Mouse (Mus musculus) kidney, adult 2 months (tissue): ENCODE data around the gene Nup35. TPM values are rescaled to one million over a fixed set of nuclear protein-coding genes. Genes with fewer than 3 reads are reported as not detected.

ENCODE experiments used
- DNase-seq: peaks from one replicate; pipeline ENCODE4 v3.0.0; 2021
- H3K27ac ChIP-seq: fragments of 200-500 bp; 2 replicates; pipeline ENCODE4 v1.5.1; 2012; ENCODE audit warnings: low read depth, low read length, control low read depth, inconsistent platforms; ENCODE audit not compliant: insufficient read depth
- H3K27me3 ChIP-seq: fragments of 200-500 bp; replicated peaks from 2 replicates; pipeline ENCODE4 v1.6.1; 2012; ENCODE audit warnings: mild to moderate bottlenecking, moderate library complexity, low read length, inconsistent platforms; ENCODE audit not compliant: control insufficient read depth, insufficient read depth
- H3K36me3 ChIP-seq: fragments of 200-500 bp; 2 replicates; pipeline ENCODE4 v1.6.1; 2012; ENCODE audit warnings: mild to moderate bottlenecking, moderate library complexity, low read length, inconsistent platforms; ENCODE audit not compliant: control insufficient read depth, insufficient read depth
- H3K4me1 ChIP-seq: fragments of 200-500 bp; 2 replicates; pipeline ENCODE4 v1.6.1; 2011; ENCODE audit warnings: low read length; ENCODE audit not compliant: control insufficient read depth, insufficient read depth
- H3K4me3 ChIP-seq: fragments of 200-500 bp; 2 replicates; pipeline ENCODE4 v1.5.1; 2011; ENCODE audit warnings: mild to moderate bottlenecking, low read depth, low read length, control low read depth; ENCODE audit not compliant: insufficient read depth
- CTCF ChIP-seq: fragments of 200-500 bp; conservative IDR thresholded peaks from 2 replicates; pipeline ENCODE4 v1.5.1; 2011; ENCODE audit warnings: low read depth, mild to moderate bottlenecking, control low read depth, low read length, moderate library complexity, mixed read lengths; ENCODE audit not compliant: insufficient read depth, insufficient read length
- POLR2A ChIP-seq: fragments of 200-500 bp; IDR thresholded peaks from one replicate; pipeline ENCODE4 v1.6.1; 2011; ENCODE audit warnings: low read depth, low read length, control low read depth
- WGBS: fragments of 180-500 bp; shearing (Covaris S2); methylation state at CpG from one replicate; pipeline ENCODE4 v1.1.7; 2018; 5-methylcytosine and 5-hydroxymethylcytosine counted together
- polyA plus RNA-seq: library from polyadenylated mRNA; depleted of rRNA; stranded (reverse); fragments of >200 nt; gene quantifications from 2 replicates; pipeline ENCODE4 v1.2.3, GENCODE M21; 2012; rRNA removed

Gene Nup35
- 20.5 and 22.0 TPM in 2 replicates for polyA plus RNA-seq

GRCm38 (mm10) chr2:80616854-80617737 is at the start of gene Nup35, which contains the start of gene Dusp19:
Gene Nup35 (plus strand): TSS chr2:80617236.
Gene Dusp19 (plus strand): TSS chr2:80617045.
- DNase-seq: peak; percentile 98
- Histone ChIP-seq H3K27me3 (no peaks in the 10 kb centered on the region), H3K4me1 (peaks cover 2% of the 10 kb centered on the region; the same call in 1 of the 2 replicates), H3K36me3 (no peaks in the 10 kb centered on the region), H3K4me3 (peak within 1 kb of the TSS; percentile 99), H3K27ac (peak within 1 kb of the TSS; percentile 67)
- TF ChIP-seq CTCF (no peak), POLR2A (peak; percentile 91)
- under 1% methylated on average over 21 of the region's 21 CpGs for WGBS

GRCm38 (mm10) chr2:80567411-80567810 is 49.6 kb upstream of the Nup35 start:
- H3K27ac ChIP-seq: no peak overlapping the region
- H3K27me3 ChIP-seq: no peaks in the 10 kb centered on the region
- 0 out of 2 replicates have a peak, but pooled peaks cover 3% of the 10 kb centered on the region for H3K4me1 ChIP-seq
- H3K36me3 ChIP-seq: no peaks in the 10 kb centered on the region; the same call in 1 of the 2 replicates
- 71% methylated on average over 4 of the region's 4 CpGs for WGBS
- TF ChIP-seq CTCF (no peak), POLR2A (no peak)
- no peak for DNase-seq
- no peak overlapping the region for H3K4me3 ChIP-seq

GRCm38 (mm10) chr2:80570656-80571055 is 46.4 kb upstream of the Nup35 start:
- TF ChIP-seq POLR2A (no peak), CTCF (no peak)
- Histone ChIP-seq H3K36me3 (no peaks in the 10 kb centered on the region; the same call in 1 of the 2 replicates), H3K27ac (no peak overlapping the region), H3K4me3 (no peak overlapping the region), H3K4me1 (peaks cover 9% of the 10 kb centered on the region), H3K27me3 (no peaks in the 10 kb centered on the region)
- DNase-seq: no peak
- WGBS: 46% methylated on average over 4 of the region's 4 CpGs

GRCm38 (mm10) chr2:80577286-80577685 is 39.8 kb upstream of the Nup35 start:
- whole genome bisulfite sequencing: 89% methylated on average over 1 of the region's 1 CpGs
- H3K4me3 ChIP-seq: no peak overlapping the region

GRCm38 (mm10) chr2:80579253-80579891 is 37.7 kb upstream of the Nup35 start:
- 22% methylated on average over 6 of the region's 6 CpGs for WGBS
- Histone ChIP-seq H3K27ac (no peak overlapping the region; the same call in 1 of the 2 replicates), H3K4me3 (peak overlapping the region; percentile 31; the same call in 1 of the 2 replicates), H3K4me1 (peaks cover 20% of the 10 kb centered on the region), H3K36me3 (no peaks in the 10 kb centered on the region), H3K27me3 (no peaks in the 10 kb centered on the region)
- no peak for TF ChIP-seq CTCF
- no peak for TF ChIP-seq POLR2A
- peak; percentile 13 for DNase-seq

More at GRCm38 (mm10) chr2:80577286-80577685, 39.8 kb upstream of the Nup35 start:
- Histone ChIP-seq H3K4me1 (peaks cover 23% of the 10 kb centered on the region), H3K27ac (no peak overlapping the region), H3K27me3 (no peaks in the 10 kb centered on the region), H3K36me3 (no peaks in the 10 kb centered on the region)
- peak; percentile 68 for DNase-seq
- TF ChIP-seq POLR2A: no peak
- TF ChIP-seq CTCF: no peak

- H3K27ac ChIP-seq: peak overlapping the region; percentile 88
- TF ChIP-seq CTCF: no peak
- no peak for TF ChIP-seq POLR2A
- H3K4me3 ChIP-seq: peak overlapping the region; percentile 72
- H3K36me3 ChIP-seq: no peaks in the 10 kb centered on the region
- DNase-seq: peak; percentile 51
- H3K4me1 ChIP-seq: peaks cover 17% of the 10 kb centered on the region
- under 1% methylated on average over 64 of the region's 65 CpGs for WGBS
- H3K27me3 ChIP-seq: no peaks in the 10 kb centered on the region
These were observed 36.6 kb upstream of the Nup35 start for GRCm38 (mm10) chr2:80580311-80580961.
